Mouse (Mus musculus) bone marrow, adult 2 months (tissue): ENCODE measurements around the gene Ascc3. TPM values are rescaled to one million over a fixed set of nuclear protein-coding genes. Genes with fewer than 3 reads are reported as not detected.

Source experiments
- H3K27ac ChIP-seq: fragments of 200-500 bp; 2 replicates; pipeline ENCODE4 v1.5.1; 2012; ENCODE audit warnings: low read depth, mild to moderate bottlenecking, control low read depth, inconsistent platforms, low read length; ENCODE audit not compliant: control insufficient read depth, poor library complexity, insufficient read depth
- H3K4me1 ChIP-seq: fragments of 200-500 bp; 2 replicates; pipeline ENCODE4 v1.6.1; 2011; ENCODE audit warnings: low read length; ENCODE audit not compliant: control insufficient read depth, insufficient read depth
- H3K4me3 ChIP-seq: fragments of 200-500 bp; replicated peaks from 2 replicates; pipeline ENCODE3; 2011; ENCODE audit warnings: mild to moderate bottlenecking, low read depth, low read length, control low read depth; ENCODE audit not compliant: control insufficient read depth
- CTCF ChIP-seq: fragments of 200-500 bp; IDR thresholded peaks from 2 replicates; pipeline ENCODE4 v1.5.1; 2011; ENCODE audit warnings: low read length, control low read depth; ENCODE audit not compliant: control insufficient read depth, insufficient read depth
- POLR2A ChIP-seq: fragments of 200-500 bp; IDR thresholded peaks from 2 replicates; pipeline ENCODE4 v1.6.1; 2011; ENCODE audit warnings: low read depth, mild to moderate bottlenecking, control low read depth, low read length, borderline replicate concordance; ENCODE audit not compliant: control insufficient read depth
- WGBS: fragments of 180-500 bp; shearing (Covaris S2); methylation state at CpG from one replicate; pipeline ENCODE4 v1.1.7; 2018; 5-methylcytosine and 5-hydroxymethylcytosine counted together
- polyA plus RNA-seq: library from polyadenylated mRNA; stranded (reverse); fragments of >200 nt; gene quantifications from 2 replicates; pipeline ENCODE4 v1.2.4, GENCODE M21; 2011; ENCODE audit warnings: low replicate concordance; ENCODE audit not compliant: missing spikeins, insufficient read depth, insufficient read length

The Ascc3 gene
- polyA plus RNA-seq = 10.3 and 11.0 TPM in 2 replicates

DNA sequence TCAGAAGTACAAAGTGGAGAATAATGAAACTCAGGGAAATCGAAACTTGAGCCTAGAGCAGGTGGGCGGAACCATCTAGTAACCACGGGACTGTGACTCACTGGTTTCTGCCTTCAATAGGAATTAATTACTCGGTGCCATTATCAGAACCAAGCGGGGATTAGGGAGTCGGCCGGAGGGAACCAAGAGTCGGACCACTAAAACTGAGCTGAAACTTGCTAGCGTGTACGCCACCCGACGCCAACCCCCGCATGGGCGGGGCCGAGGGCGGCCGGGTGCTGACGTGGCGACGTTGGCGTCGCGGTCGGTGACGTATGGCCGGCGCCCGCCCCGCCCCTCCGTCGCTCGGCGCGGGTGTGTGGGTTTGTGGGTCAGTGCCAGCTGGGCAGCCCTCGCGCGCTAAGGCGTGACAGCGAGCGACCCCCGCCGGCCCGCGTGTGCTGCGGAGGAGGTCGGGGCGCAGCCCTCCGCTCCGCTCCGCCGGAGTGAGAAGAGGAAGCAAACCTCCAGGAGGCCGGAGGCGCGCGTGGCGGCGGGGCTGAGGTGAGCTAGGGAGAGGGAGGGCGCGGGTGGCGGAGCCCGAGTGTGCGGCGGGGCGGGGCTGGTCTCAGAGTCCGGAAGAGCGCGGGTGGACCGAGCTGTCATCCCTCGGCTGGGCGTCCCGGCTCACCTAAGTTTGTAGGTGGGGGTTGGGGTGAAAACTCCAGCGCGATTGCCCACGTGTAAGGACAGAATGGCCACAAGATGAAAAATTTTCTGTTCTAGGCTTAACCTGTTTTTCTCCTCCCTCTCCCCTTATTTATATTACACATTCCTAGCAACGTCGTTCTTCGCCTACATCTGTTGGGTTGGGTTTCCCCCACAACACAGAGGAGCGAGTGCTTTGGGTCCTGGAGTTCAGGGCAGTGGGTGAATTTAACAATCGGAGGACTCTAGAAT, at the start of gene Ascc3:
Gene Ascc3, plus strand, starts transcription at position 315 of the 939 bp plus-strand sequence.
- TF ChIP-seq CTCF (no peak), POLR2A (peak; percentile 64; the same call in 1 of the 2 replicates)
- WGBS = under 1% methylated on average over 79 of the region's 79 CpGs
- H3K4me3 ChIP-seq = peak within 1 kb of the TSS; percentile 94
- H3K27ac ChIP-seq = peak within 1 kb of the TSS; percentile 95
- H3K4me1 ChIP-seq = no peaks in the 10 kb centered on the region; the same call in 1 of the 2 replicates

DNA sequence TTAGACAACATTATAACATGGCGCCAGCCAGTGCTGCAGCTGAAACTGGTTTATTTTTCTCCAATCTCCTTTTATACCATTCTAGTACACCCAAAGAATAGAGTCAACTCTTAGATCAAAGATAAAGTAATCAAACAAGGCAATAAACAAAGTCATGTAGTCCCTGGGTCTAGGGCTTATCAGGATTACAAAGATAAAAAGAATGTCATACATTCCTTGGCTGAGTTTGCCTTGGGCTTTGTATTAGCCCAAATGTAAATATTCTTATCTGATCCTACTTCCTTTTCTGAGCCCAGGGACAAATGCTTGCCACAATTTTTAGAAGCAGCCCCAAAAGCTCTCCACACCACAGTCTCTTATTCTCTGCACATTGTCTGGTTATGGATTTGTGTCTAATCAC, 7.7 kb upstream of the Ascc3 start:
- TF ChIP-seq POLR2A (no peak), CTCF (no peak)
- H3K27ac ChIP-seq = no peak overlapping the region
- no peaks in the 10 kb centered on the region for H3K4me1 ChIP-seq
- WGBS = 94% methylated on average over 1 of the region's 1 CpGs
- no peak overlapping the region for H3K4me3 ChIP-seq

DNA sequence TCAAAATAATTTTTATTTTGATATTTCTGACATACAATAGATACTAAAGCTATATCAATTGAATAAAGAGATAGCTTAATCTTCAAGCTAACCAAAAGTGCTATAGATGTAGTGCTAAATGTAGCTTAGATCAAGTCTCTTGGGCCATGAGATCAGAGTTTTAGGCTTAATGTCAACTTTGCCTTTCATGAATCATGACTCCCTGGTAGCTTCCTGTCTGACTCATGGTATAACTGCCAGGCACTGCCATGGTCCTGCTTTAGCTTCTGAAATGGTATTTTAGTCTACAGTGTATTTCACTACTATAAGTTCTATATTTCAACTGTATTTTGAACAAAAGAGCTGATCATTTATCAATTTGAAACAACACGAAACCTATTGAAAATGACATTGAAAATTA, 5.9 kb upstream of the Ascc3 start:
- 78% methylated on average over 1 of the region's 1 CpGs for WGBS
- Histone ChIP-seq H3K4me1 (no peaks in the 10 kb centered on the region), H3K27ac (no peak overlapping the region), H3K4me3 (no peak overlapping the region)
- TF ChIP-seq CTCF (no peak), POLR2A (no peak)

DNA sequence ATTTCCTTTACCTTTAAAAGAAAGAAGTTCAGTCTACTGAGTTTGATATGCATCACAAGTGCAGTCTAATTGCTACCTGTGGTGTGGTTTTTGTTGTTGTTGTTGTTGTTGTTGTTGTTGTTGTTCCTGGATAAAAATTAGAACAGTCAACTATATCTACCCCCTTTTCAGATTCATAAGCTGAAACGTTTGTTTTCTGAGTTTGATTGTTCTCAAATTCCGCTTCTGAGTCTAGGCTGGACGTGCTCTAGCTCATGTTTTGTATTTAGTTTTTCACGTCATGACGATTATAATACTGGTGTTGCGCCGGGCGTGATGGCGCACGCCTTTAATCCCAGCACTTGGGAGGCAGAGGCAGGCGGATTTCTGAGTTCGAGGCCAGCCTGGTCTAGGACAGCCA, 902 bp downstream of the Ascc3 start:
- 64% methylated on average over 12 of the region's 12 CpGs for WGBS
- Histone ChIP-seq H3K4me1 (no peaks in the 10 kb centered on the region; the same call in 1 of the 2 replicates), H3K27ac (no peak overlapping the region), H3K4me3 (peak overlapping the region; percentile 94)
- TF ChIP-seq CTCF (no peak), POLR2A (no peak)

DNA sequence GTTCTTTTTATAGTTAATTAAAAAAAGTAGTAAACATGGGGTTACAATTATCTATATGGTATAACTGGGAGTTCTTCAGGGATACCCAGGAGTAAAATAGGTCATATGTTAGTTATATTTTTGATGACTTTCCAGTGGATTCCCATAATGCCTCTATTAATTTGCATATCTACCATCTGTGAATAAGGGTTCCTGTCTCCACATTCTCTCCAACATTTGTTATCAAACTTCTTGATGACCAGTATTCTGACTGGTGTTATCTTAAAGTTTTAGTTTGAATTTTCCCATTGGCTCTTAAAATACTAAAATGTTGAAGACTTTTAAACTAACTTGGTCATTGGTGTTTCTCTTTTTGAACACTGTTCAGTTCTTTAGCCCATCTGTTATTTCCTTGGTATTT, 2.9 kb downstream of the Ascc3 start:
- H3K27ac ChIP-seq = no peak overlapping the region
- no peak overlapping the region for H3K4me3 ChIP-seq
- no peaks in the 10 kb centered on the region; the same call in 1 of the 2 replicates for H3K4me1 ChIP-seq
- TF ChIP-seq CTCF = no peak
- no peak for TF ChIP-seq POLR2A

DNA sequence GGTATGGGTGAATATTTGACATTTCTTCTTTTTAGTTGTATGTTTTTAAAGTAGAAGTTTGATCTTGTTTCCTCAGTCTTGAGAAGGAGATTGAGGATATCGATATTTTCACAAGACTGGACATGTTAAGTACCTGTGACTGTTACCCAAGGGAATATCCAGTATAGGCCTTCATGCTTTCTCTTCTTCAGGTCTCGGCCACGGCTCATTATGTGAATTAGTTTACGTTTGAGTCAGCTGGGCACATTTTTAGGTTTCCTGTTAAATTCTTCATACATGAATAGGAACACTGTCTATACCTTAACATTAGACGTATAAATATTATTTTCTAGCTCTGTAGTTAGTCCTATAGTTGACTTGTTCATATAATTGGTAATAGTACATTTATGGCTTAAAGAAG, 12.4 kb downstream of the Ascc3 start:
- TF ChIP-seq CTCF (no peak), POLR2A (no peak)
- Histone ChIP-seq H3K4me3 (no peak overlapping the region), H3K27ac (no peak overlapping the region), H3K4me1 (no peaks in the 10 kb centered on the region)
- 92% methylated on average over 5 of the region's 5 CpGs for WGBS

DNA sequence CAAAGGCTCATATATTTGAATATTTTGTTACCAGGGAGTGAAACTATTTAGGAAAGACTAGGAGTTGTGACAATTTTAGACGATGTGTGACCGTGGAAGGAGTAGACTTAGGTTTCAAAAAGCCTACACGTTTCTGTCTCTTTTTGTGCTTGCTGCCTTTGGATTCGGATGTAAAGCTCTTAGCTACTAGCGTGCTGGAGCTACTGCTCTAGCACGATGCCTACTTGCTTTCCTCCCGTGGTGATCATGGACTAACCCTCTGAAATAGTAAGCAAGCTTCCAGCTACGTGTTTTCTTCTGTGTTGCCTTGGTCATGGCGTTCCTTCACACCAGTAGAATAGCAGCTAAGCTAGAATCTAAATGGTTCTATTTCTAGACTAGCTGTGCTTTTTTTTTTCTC, 21.4 kb downstream of the Ascc3 start:
- Histone ChIP-seq H3K4me3 (no peak overlapping the region), H3K4me1 (no peaks in the 10 kb centered on the region), H3K27ac (no peak overlapping the region)
- TF ChIP-seq POLR2A = no peak
- TF ChIP-seq CTCF = no peak
- 91% methylated on average over 9 of the region's 9 CpGs for WGBS

DNA sequence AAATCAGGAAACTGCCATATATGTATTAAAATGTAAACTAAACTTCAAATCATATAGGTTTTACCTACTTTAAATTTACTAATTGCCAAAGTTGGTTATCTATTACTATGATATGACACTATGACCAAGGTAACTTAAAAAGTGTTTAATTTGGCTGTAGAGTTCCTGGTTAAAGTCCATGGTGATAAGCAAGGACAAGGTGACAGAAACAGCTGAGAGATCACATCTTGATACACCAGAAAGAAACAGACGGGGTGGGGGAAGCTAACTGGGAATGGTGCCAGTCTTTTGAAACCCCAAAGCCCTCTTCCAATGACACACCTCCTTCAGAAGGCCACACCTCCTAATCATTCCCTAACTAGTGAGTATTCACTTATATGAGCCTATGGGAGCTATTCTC, 33.4 kb downstream of the Ascc3 start:
- H3K27ac ChIP-seq = no peak overlapping the region
- no peak for TF ChIP-seq CTCF
- TF ChIP-seq POLR2A = no peak
- H3K4me1 ChIP-seq = no peaks in the 10 kb centered on the region
- H3K4me3 ChIP-seq = no peak overlapping the region
- WGBS = 59% methylated on average over 1 of the region's 1 CpGs
